Mouse (Mus musculus) mammary gland, adult 2 months (tissue): Measurements from ENCODE around the gene Kdm3a. TPM values are rescaled to one million over a fixed set of nuclear protein-coding genes. Genes with fewer than 3 reads are reported as not detected.

Source experiments
- polyA plus RNA-seq: library from polyadenylated mRNA; depleted of rRNA; stranded (reverse); fragments of >200 nt; gene quantifications from 2 replicates; pipeline ENCODE4 v1.2.3, GENCODE M21; 2012; ENCODE audit warnings: low replicate concordance; rRNA removed

The Kdm3a gene
- 8.7 and 20.0 TPM in 2 replicates for polyA plus RNA-seq

DNA sequence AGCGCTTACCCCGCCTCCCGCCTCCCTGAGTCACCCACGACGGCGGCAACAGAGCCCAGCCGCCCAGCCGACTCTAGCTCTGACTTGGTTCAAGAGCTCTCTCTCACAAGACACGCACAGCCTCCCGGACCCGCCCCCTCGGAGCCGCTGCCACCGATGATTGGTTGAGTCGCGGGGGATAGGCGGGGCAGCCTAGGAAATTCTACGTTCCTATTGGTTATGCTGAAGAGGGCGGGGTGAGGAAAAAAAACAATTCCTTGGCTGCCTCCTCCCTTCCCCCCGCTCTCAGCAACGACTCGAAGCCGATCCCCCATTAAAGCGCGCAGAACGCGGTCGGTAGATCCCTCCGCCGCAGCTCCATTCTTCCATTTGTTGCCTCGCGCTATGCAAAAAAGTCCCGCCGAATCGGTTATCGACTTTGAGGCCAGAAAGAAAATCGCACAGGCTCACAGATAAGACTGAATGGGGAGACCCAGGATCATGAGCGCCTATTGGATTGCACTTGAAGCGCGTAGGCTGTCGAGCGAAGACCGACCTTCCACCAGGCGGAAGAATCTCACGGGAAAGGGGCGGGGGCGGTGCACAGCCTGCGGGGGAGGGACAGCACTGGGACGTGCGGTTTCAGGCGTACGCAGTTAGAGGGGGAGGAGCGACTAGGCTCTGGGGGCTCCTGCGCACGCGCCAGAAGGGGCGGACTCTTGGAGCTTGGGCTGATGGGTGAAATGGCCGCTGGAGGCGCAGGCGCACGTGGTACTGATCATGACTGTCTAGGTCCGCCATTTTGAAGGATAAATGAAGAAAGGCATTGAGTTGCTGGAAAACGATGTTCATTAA lies at the start of gene Kdm3a:
TSS of gene Kdm3a (minus strand) at position 162 of the 834 bp plus-strand sequence.

DNA sequence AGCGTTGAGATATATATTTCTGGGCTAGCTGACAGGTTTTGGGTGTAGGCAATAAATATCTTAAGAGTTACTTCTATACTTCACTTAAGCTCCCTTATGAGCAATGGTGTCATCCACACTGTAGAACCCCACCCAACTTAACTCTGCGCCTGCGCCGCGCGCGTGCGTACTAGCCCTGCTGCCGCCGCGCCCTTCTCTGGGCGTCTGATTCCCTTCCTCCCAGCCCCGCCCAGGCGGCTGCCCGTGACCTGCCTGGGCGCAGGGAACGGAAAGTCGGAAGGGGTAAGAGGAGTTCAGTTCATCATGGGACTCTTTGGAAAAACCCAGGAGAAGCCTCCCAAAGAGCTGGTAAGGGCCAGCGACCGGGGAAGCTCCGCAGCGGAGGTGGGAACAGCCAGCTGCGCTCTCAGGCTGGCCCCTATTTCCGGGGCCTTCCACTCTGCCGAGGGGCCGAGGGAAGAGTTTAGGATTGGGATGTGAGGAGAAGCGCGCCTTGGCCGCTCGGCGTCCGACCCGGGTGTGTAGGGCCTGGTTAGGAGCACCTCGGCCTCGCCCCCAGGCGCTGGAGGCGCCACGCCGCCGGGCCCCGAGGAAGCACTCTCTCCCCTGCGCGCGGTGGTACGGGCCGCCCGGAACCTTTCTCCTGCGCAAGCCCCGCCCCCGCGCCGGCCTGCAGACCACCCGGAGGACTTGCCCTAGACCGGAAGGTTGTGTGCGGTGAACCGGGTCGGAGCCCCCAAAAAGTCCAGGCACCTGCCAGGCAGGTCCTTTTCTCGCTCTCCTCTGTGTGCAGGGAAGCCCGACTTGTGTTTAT lies 88.9 kb downstream of the Kdm3a start, which contains the start of gene Chmp3:
TSS of gene Chmp3 (plus strand) at position 112 of the 814 bp plus-strand sequence.

Other genes with a start within 250 kb of the Kdm3a start
- gene Rmnd5a, start 192.4 kb downstream of the Kdm3a start, polyA plus RNA-seq: 23.0 and 58.6 TPM in 2 replicates
- gene Rnf103, start 139.1 kb downstream of the Kdm3a start, polyA plus RNA-seq: 11.6 and 29.7 TPM in 2 replicates
- 23.8 and 64.4 TPM in 2 replicates for gene Chmp3, start 89.2 kb downstream of the Kdm3a start, polyA plus RNA-seq
- gene Reep1, start 74.6 kb upstream of the Kdm3a start, polyA plus RNA-seq: 1.8 and 9.1 TPM in 2 replicates
- 4.7 and 16.4 TPM in 2 replicates for gene Mrpl35, start 194.0 kb upstream of the Kdm3a start, polyA plus RNA-seq
- 50.8 and 91.5 TPM in 2 replicates for gene Immt, start 198.3 kb upstream of the Kdm3a start, polyA plus RNA-seq